Mouse (Mus musculus): ENCODE measurements at regions not wholly inside any gene's neighbourhood (a gene's known extent, or its start where the extent isn't known, plus 50 kb on each side); places are given as distances from the start of the nearest gene placed in this dataset.

DNA sequence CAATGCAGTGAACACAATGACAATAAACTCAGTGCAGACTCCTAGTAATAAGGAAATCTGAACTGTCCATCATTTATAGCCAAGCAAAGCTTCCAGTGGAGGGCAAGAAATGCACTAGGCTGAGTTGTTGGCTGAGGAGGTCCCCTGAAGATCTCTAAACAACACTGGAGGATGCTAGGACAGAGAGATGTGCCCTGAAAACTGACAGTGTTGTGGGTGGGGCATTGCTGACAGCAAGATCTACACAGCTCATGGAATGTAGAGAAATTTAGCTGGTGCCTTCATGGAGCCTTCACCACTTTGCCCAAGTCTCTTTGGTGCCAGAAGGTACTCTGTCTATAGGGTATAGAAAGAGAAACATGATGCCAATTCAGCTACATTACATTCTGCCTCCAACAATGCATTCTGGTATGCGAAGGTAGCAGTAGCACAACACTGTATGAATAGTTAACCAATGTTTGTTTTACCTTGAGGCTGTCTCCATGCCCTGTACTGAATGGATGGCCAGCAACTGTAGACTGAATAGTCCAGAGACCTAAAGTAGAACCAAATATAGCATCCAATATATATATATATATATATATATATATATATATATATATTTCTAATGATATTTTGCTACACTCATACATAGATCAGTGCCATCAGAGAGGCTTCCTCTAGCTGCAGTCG is 318.9 kb upstream of the Olfr161 start:
- no peak for DNase-seq (ENCODE audit: low read depth, low spot score)
- ATAC-seq, result no peak
- CTCF ChIA-PET, result no interaction called here
- peaks cover 4% of the 10 kb centered on the region for H3K27me3 ChIP-seq
- TF ChIP-seq CTCF (IDR thresholded peaks at IDR 0.05), result no peak
- in situ Hi-C loops (cut with MboI; ENCODE audit: low pct_unique_long_range_greater_than_20kb), result no loop called here
- POLR2A ChIA-PET, result no interaction called here

GRCm38 (mm10) chr16:3273427-3273826 is 317.4 kb upstream of the Olfr161 start:
- in situ Hi-C loops (cut with MboI; ENCODE audit: low pct_unique_long_range_greater_than_20kb), result no loop called here
- TF ChIP-seq CTCF (IDR thresholded peaks at IDR 0.05), result no peak

More at GRCm38 (mm10) chr16:3273427-3273826, 317.4 kb upstream of the Olfr161 start:
- DNase-seq (ENCODE audit: low read depth, low spot score) (no peak), ATAC-seq (no peak)
- ChIA-PET POLR2A (no interaction called here), CTCF (no interaction called here)
- H3K27me3 ChIP-seq, result no peaks in the 10 kb centered on the region
